Mouse (Mus musculus): ENCODE measurements around the gene Top2b. TPM values are rescaled to one million over a fixed set of nuclear protein-coding genes. Genes with fewer than 3 reads are reported as not detected.

Gene Top2b
- polyA plus RNA-seq (2015; fragmentation: Nextera tagmentation; extraction: Ambion mirVana): 24.0 and 26.6 TPM in 2 replicates

DNA sequence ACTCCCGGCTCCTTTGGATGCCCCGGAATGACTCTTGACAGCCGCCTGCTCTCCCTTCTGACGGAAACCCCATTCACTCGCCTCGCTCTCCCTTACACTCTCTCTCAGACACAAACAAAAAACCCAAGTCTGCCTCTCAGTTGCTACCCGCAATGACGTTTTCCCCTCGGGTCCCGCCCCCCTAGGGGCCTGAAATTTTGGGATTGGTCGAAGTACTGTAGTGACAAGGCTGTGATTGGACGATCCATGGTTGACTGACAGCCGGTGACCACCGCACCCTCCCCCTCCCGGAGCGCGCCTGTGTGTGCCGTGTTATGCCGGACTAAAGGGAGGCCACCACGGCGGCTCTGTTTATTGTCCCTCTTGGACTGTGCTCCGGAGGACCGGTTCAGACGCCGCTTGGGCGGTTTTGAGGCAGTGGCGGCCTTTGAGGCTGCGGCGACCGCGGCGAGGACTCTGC is at the start of gene Top2b:
Gene Top2b, plus strand, starts transcription at position 302 of the 460 bp plus-strand sequence.
- Histone ChIP-seq H3K4me2 (peak within 1 kb of the TSS; percentile 87), H3K27me3 (replicated peaks) (no peaks in the 10 kb centered on the region), H3K4me3 (peak within 1 kb of the TSS; percentile 93), H3K9ac (peak within 1 kb of the TSS; percentile 99), H3K4me1 (peaks cover 33% of the 10 kb centered on the region), H3K9me3 (no peaks in the 10 kb centered on the region), H3K27ac (replicated peaks) (peak within 1 kb of the TSS; percentile 99), H3K36me3 (no peaks in the 10 kb centered on the region)
- 0% methylated on average over 32 of the region's 32 CpGs for WGBS
- ATAC-seq (ENCODE audit: extremely low read depth, insufficient number of reproducible peaks, low FRiP score, low TSS enrichment): peak; percentile 99

DNA sequence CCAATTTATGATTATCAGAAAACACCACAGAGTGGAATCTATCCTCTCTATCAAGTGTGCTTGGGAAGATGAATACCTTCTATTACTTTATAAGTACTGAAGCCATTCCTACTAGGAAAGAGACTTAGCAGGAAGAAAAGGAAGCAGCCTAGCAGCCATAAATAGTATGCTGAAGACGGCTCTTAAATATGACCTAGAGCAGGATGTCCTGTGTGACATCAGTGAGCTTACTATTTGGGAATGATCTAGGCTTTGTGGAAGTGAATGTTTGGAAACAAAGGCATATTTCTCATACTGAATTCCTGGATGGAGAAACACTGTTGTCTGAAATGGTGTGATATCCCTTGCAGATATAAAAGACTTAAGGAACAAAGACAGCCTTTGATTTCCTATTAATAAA is 48.3 kb upstream of the Top2b start:
- no peaks in the 10 kb centered on the region for H3K9me3 ChIP-seq
- H3K4me1 ChIP-seq: peaks cover 19% of the 10 kb centered on the region
- H3K27me3 ChIP-seq (replicated peaks): no peaks in the 10 kb centered on the region
- no peak overlapping the region for H3K9ac ChIP-seq
- no peak overlapping the region for H3K4me2 ChIP-seq
- H3K36me3 ChIP-seq: no peaks in the 10 kb centered on the region
- no peak overlapping the region for H3K4me3 ChIP-seq
- peak overlapping the region; percentile 58; the same call in 1 of the 2 replicates for H3K27ac ChIP-seq (replicated peaks)
- 23% methylated on average over 1 of the region's 1 CpGs for WGBS
- no peak for ATAC-seq (ENCODE audit: extremely low read depth, insufficient number of reproducible peaks, low FRiP score, low TSS enrichment)

DNA sequence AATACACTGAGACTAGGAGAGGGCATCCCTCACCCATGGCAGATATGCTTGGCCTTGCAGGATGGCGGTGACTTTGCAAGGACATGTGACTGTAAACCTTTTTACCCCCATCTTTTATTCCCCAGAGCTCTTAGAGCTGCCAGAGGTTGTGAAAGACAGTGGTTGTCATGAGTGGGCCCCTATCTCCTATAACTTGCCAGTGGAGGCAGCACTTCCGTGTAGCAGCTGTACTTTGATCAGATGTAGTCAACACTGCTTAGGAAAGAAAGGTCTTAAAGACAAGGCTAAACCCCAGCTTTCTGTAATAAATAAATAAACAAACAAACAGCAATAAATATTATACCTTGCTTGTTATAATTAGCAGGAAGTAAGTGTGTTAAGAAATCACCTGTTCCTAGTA is 45.2 kb upstream of the Top2b start:
- Histone ChIP-seq H3K9ac (no peak overlapping the region), H3K36me3 (no peaks in the 10 kb centered on the region), H3K4me2 (no peak overlapping the region), H3K27me3 (replicated peaks) (no peaks in the 10 kb centered on the region), H3K4me1 (peaks cover 11% of the 10 kb centered on the region; the same call in 1 of the 2 replicates), H3K4me3 (no peak overlapping the region), H3K9me3 (no peaks in the 10 kb centered on the region), H3K27ac (replicated peaks) (no peak overlapping the region)
- no peak for ATAC-seq (ENCODE audit: extremely low read depth, insufficient number of reproducible peaks, low FRiP score, low TSS enrichment)
- WGBS: 73% methylated on average over 2 of the region's 2 CpGs

DNA sequence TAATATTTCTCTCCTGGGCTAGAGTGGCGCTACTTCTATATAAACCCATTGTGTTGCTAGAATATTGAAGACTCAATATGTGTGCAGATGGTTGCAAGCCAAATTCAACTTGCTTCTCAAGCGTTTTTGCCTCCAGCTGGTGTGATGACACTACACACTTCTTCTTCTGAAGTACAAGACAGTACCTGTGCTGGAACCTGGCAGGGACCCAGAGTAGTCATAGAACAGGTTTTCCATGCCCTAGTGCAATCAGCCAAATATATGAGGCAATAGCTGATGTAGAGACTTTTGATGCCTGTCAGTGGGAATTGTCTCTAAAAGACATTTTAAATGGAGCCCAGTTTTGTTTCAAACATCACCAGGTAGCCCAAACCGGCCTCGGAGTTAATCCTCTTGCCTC is 40.6 kb upstream of the Top2b start:
- Histone ChIP-seq H3K4me2 (no peak overlapping the region), H3K4me1 (peaks cover 12% of the 10 kb centered on the region), H3K27ac (replicated peaks) (no peak overlapping the region), H3K27me3 (replicated peaks) (no peaks in the 10 kb centered on the region), H3K36me3 (no peaks in the 10 kb centered on the region), H3K4me3 (no peak overlapping the region), H3K9me3 (no peaks in the 10 kb centered on the region), H3K9ac (no peak overlapping the region)
- ATAC-seq (ENCODE audit: extremely low read depth, insufficient number of reproducible peaks, low FRiP score, low TSS enrichment): no peak
- 72% methylated on average over 4 of the region's 4 CpGs for WGBS

DNA sequence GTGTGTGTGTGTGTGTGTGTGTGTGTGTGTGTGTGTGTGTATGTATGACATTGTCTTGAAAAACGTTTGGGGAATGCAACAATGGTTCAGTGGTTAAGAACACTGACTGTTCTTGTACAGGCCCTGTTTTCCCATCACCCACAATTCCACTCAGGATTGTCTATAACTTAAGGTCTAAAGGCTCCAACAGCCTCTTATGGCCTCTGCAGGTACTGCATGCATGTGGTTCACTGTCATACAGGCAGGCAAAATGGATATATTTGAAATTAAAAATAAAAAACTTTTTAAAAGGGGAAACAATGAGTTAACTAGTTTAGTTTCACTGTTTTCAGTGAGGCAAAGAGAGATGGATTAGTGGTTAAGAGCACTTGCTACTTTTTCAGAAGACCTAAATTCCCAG is 39.8 kb upstream of the Top2b start:
- H3K9me3 ChIP-seq: no peaks in the 10 kb centered on the region

DNA sequence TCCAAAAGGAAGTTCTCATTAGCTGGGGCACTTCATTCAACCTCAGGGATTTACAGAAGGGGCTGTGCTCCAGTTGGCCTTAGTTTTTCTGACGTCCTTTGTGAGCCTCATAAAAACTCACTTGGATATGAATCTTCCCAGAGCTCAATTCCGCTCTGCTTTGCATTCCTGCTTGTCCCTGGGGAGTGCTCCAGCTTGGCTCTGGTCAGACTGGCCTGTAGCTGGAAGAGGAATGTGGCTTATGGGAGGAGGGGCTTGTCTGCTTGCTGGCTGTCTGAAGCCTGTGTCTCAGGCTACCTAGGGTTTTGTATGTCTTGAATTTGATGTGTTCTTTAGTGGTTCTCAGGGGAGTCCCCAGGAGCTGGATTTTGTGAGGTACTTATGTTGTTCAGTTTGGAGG is 36.4 kb upstream of the Top2b start:
- ATAC-seq (ENCODE audit: extremely low read depth, insufficient number of reproducible peaks, low FRiP score, low TSS enrichment): no peak
- H3K4me2 ChIP-seq: no peak overlapping the region

More for the DNA sequence above, 39.8 kb upstream of the Top2b start:
- Histone ChIP-seq H3K9ac (no peak overlapping the region), H3K4me1 (peaks cover 12% of the 10 kb centered on the region), H3K27ac (replicated peaks) (no peak overlapping the region), H3K27me3 (replicated peaks) (no peaks in the 10 kb centered on the region), H3K4me3 (no peak overlapping the region), H3K36me3 (no peaks in the 10 kb centered on the region), H3K4me2 (no peak overlapping the region)
- no peak for ATAC-seq (ENCODE audit: extremely low read depth, insufficient number of reproducible peaks, low FRiP score, low TSS enrichment)
- WGBS: 42% methylated on average over 1 of the region's 1 CpGs

DNA sequence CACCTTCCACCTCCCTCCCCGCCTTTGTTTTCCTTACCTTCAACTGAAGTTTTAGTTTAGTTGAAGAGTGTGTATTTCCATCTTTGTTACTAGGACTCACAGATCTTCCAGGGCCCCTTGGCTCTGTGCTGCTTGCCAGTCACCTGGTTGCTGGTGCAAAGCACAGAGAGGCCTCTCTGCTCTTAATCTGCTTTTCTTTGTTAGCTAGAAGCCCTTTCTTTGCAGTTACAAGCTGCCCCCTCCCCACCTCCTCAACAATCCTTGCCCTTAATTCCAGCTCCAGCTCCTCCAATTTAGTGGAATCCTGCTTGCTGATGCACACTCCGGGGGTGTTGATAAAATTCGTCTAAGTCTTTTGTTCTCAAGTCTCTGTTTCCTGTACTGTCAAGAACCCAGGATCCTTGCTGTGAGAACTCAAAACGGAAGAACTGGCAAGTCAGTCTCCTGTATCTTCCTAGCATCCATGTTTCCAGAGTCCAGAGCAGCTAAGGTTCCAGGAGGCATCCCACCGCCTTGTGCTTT is 36.0 kb upstream of the Top2b start:
- Histone ChIP-seq H3K9ac (no peak overlapping the region), H3K27me3 (replicated peaks) (no peaks in the 10 kb centered on the region)
- no peak for ATAC-seq (ENCODE audit: extremely low read depth, insufficient number of reproducible peaks, low FRiP score, low TSS enrichment)

More for the DNA sequence above, 36.4 kb upstream of the Top2b start:
- Histone ChIP-seq H3K9ac (no peak overlapping the region), H3K4me1 (peaks cover 12% of the 10 kb centered on the region), H3K27ac (replicated peaks) (peak overlapping the region; percentile 78), H3K4me3 (no peak overlapping the region), H3K36me3 (no peaks in the 10 kb centered on the region), H3K9me3 (no peaks in the 10 kb centered on the region), H3K27me3 (replicated peaks) (no peaks in the 10 kb centered on the region)
- 5% methylated on average over 2 of the region's 2 CpGs for WGBS

DNA sequence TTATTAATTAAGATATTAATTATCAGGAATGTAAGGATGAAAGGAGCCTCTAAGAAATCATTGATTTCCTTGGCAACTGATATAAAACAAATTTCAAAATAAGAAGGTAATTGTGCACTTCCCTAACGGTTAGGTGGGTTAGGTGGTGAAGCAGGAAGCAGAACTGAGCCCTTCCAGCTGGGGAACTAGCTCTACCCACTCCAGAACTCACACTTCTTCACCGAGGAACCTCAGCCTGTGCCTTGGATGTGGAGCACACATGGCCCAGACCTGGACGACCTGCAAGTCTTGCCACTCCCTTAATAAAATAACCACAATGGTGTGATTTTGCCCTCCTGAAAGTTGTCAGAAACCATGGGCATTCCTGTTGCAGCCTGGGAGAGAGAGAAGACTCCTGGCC is 35.2 kb upstream of the Top2b start:
- Histone ChIP-seq H3K4me2 (no peak overlapping the region), H3K27me3 (replicated peaks) (no peaks in the 10 kb centered on the region), H3K4me1 (peaks cover 12% of the 10 kb centered on the region), H3K9me3 (no peaks in the 10 kb centered on the region), H3K4me3 (no peak overlapping the region), H3K36me3 (no peaks in the 10 kb centered on the region), H3K27ac (replicated peaks) (no peak overlapping the region), H3K9ac (no peak overlapping the region)
- ATAC-seq (ENCODE audit: extremely low read depth, insufficient number of reproducible peaks, low FRiP score, low TSS enrichment): no peak
- 56% methylated on average over 3 of the region's 3 CpGs for WGBS

More for the DNA sequence above, 36.0 kb upstream of the Top2b start:
- Histone ChIP-seq H3K4me1 (peaks cover 12% of the 10 kb centered on the region), H3K4me3 (no peak overlapping the region), H3K27ac (replicated peaks) (peak overlapping the region; percentile 78), H3K36me3 (no peaks in the 10 kb centered on the region), H3K9me3 (no peaks in the 10 kb centered on the region), H3K4me2 (no peak overlapping the region)
- 36% methylated on average over 5 of the region's 5 CpGs for WGBS

DNA sequence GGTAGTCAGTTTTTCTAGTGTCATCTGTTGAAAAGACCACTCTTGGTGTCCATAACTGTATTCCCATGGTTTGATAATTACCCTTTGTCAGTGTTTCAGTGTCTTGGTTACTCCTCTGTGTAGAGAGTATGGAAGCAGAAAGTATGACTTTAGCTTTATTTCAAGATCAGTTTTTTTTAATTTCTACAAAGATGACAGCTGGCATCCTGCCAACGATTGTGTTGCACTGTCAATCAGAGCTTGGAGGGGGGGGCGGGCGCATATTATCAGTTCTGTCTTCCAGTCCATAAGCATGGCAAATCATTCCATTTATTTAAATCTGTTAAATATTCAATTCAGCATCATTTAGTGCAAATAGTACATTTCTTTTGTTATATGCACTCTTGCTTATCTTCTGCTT is 30.7 kb upstream of the Top2b start:
- Histone ChIP-seq H3K27me3 (replicated peaks) (no peaks in the 10 kb centered on the region), H3K27ac (replicated peaks) (no peak overlapping the region), H3K9ac (no peak overlapping the region), H3K9me3 (no peaks in the 10 kb centered on the region), H3K4me1 (peaks cover 11% of the 10 kb centered on the region), H3K4me3 (no peak overlapping the region), H3K36me3 (no peaks in the 10 kb centered on the region), H3K4me2 (no peak overlapping the region)
- ATAC-seq (ENCODE audit: extremely low read depth, insufficient number of reproducible peaks, low FRiP score, low TSS enrichment): no peak
- WGBS: 79% methylated on average over 3 of the region's 3 CpGs

DNA sequence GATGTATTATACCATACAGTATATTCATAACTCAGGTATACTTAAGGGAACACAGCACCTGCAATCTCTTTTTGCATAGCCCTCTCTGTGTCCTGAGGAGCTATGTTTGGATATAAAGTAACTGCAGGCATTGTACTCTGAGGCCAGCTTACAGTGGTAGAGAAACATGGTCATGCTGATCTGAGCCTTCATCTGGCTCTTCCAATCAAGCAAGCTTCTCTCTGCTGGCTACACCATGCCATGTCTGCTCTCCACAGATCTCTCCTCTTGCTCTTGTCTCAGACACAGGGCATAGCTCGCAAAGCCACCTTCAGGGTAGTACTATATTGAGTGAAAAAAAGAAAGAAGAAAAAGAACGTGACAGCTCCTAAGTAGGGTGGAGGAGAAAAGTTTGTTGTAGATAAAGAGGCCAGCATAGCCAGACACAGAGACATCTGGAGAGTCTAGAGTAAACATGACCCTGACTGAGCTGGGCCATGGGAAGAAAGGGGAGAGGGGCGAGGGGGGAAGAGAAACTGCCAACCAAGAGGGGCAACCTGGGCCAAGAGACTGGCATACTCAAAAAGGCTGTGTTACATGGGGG is 29.1 kb upstream of the Top2b start:
- no peaks in the 10 kb centered on the region for H3K27me3 ChIP-seq (replicated peaks)
- H3K9ac ChIP-seq: no peak overlapping the region
- peaks cover 9% of the 10 kb centered on the region for H3K4me1 ChIP-seq
- no peaks in the 10 kb centered on the region for H3K9me3 ChIP-seq
- H3K36me3 ChIP-seq: no peaks in the 10 kb centered on the region
- no peak overlapping the region for H3K4me3 ChIP-seq
- 38% methylated on average over 3 of the region's 3 CpGs for WGBS
- no peak overlapping the region for H3K27ac ChIP-seq (replicated peaks)
- ATAC-seq (ENCODE audit: extremely low read depth, insufficient number of reproducible peaks, low FRiP score, low TSS enrichment): no peak; the same call in 1 of the 2 replicates
- H3K4me2 ChIP-seq: no peak overlapping the region

DNA sequence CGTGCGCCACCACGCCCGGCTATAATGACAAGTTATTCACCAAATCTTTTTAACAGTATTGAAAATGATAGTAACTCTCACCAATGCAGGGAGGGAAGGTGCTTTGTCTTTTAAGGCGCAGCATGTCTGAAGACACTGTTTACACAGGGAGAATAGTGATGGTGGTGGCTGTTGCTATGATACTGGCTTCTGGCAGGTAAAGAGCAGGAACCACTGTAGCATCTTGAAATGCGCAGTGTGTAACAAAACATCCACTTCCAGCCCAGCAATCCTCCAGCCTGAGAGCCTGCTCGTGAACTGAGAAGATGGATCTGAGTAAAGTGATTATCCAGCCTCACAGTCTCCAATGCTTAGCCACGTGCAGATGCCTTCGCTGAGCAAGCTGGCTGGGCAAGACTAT is 17.5 kb upstream of the Top2b start:
- Histone ChIP-seq H3K4me2 (no peak overlapping the region), H3K27me3 (replicated peaks) (no peaks in the 10 kb centered on the region), H3K9me3 (no peaks in the 10 kb centered on the region), H3K4me3 (no peak overlapping the region), H3K27ac (replicated peaks) (no peak overlapping the region), H3K4me1 (no peaks in the 10 kb centered on the region), H3K9ac (no peak overlapping the region), H3K36me3 (no peaks in the 10 kb centered on the region)
- no peak for ATAC-seq (ENCODE audit: extremely low read depth, insufficient number of reproducible peaks, low FRiP score, low TSS enrichment)
- WGBS: 71% methylated on average over 9 of the region's 9 CpGs

DNA sequence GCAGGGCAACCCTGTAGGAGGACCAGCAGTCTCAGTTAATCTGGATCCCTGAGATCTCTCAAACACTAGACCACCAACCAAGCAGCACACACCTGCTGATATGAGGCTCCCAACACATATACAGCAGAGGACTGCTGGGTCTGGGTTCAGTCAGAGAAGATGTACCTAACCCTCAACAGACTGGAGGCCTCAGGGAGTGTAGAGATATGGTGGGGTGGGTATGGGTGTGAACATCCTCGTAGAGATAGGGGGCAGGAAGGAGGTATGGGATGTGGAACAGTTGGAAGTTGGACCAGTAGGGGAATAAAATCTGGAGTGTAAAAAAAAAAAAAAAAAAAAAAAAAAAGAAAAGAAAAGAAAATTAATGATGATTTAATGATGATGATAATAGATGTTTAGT is 5.3 kb upstream of the Top2b start:
- WGBS: 52% methylated on average over 1 of the region's 1 CpGs
- Histone ChIP-seq H3K27me3 (replicated peaks) (no peaks in the 10 kb centered on the region), H3K4me1 (peaks cover 9% of the 10 kb centered on the region), H3K36me3 (no peaks in the 10 kb centered on the region), H3K4me2 (no peak overlapping the region), H3K4me3 (no peak overlapping the region), H3K27ac (replicated peaks) (no peak overlapping the region), H3K9ac (no peak overlapping the region), H3K9me3 (no peaks in the 10 kb centered on the region)
- no peak for ATAC-seq (ENCODE audit: extremely low read depth, insufficient number of reproducible peaks, low FRiP score, low TSS enrichment)
